Mouse (Mus musculus) right cerebral cortex, adult 2 months (tissue): Measurements from ENCODE around the gene G430095P16Rik.

ENCODE experiments used
- DNase-seq, 2 experiments: peaks; one replicate each; pipeline ENCODE4 v3.0.0; 2021 to 2022; ENCODE audit warnings: low spot score in 2 of 2

G430095P16Rik gene

DNA sequence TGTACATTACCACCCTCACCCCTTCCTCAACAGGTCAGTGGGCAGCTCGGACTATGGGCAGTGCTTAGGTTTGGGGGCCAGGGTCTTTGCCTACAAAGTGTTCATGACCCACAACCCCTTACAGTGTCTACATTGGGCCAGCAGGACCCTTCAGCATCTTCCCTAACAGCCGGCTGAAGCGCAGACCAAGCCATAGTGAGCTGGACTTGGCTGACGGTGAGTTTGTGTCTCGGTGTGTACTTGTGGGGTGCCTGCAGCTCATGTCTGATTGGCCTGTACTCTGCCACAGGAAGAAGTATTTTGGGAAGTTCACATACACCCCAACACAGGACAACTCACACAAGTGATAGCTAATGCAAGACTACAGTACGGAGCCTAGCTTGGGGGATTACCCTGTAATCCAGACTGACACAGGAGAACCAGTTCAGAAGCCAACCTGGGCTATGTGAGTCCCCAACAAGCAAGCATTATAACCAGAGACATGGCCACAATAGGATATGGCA is 19.8 kb upstream of the G430095P16Rik start:
- DNase-seq, result no peak

DNA sequence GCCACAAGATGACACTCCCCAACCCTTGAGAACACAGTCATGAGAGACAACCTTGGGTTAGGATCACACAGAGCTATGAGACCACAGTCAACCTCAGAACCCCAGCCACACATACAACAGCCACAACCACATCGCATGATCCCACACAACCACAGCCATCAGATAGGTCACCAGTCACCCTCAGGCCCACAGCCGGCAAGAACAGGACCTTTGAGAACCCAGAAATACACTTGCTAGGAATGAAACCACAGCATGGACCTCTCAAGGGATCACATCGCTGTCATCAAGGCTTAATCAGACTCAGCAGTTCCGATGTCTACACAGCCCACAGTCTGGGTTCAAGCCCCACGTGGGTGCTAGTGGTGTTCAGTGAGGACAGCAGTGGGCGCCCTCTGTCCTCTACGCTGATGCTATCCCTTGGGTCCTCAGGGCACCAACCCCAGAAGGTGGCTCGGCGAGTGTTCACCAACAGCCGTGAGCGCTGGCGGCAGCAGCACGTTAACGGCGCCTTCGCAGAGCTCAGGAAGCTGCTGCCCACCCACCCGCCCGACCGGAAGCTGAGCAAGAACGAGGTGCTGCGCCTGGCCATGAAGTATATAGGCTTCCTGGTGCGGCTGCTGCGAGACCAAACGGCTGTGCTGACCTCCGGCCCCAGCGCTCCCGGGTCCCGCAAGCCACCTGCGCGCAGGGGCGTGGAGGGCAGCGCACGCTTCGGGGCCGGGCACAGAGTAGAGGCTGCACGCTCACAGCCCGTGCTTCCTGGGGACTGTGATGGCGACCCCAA is 19.1 kb upstream of the G430095P16Rik start:
- no peak for DNase-seq

DNA sequence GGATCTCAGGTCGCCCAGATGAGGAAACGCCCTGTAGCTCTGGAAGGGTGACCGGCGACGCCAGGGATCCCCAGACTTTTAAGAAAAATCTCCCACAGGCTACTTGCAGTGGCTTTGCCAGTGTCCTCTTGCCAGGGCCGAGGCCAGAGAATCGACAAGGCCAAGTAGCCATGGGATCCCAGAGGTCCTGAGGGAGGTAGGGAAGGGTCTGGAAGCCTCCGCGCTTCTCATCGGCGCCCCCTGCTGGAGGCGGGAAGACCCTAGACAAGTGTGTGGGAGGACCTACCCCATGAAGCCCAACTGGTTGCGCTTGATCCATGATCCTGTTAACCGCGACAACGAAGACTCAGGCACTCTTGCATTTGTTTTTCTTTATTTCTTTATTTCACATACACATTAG is 18.5 kb upstream of the G430095P16Rik start:
- peak in 1 of 2 experiments; percentile 48 for DNase-seq

DNA sequence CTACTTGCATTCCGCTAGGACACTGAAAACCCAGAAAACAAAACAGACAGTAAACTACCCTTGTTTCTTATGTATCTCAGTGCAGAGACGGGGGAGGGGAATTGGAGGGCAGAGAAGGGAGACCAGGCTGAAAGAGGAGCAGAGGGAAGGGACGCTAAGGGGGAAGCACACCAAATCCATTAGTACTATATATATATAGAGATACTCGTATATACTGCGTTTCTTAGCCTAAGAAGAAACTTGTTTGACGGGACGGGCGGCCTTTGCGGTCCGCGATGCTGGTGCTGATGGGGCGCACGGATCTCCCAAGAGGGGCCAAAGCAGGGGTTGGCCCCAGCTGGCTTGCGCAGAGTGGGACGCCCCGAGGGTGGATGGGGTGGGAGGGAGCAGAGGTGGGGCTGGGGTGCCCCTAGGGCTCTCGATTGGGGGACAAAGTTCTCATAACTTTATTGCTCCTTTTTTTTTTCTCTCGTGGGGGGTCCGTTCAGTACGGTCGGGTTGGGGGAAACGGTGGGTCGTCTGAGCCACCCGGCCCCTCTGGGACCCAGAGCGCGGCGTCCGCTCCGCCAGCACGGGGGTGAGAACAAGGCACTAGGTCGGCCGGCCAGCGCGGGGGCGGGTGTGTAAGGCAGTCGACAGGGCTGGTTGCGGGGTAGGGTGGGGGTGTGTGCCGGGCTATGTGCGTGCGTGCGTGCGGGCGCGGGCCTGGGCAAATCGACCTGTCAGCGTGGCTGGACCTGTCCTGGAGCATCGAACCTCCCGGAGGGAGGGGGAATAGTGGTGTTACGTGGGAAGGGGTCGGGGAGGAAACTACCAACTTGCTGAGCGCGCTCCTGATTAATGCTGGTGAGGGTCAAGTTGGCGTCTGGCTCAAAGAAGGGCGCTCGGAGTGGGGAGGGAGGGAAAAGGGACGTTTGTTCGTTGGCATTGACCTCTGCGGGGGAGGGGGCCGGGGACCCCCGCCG is 17.7 kb upstream of the G430095P16Rik start:
- no peak for DNase-seq

DNA sequence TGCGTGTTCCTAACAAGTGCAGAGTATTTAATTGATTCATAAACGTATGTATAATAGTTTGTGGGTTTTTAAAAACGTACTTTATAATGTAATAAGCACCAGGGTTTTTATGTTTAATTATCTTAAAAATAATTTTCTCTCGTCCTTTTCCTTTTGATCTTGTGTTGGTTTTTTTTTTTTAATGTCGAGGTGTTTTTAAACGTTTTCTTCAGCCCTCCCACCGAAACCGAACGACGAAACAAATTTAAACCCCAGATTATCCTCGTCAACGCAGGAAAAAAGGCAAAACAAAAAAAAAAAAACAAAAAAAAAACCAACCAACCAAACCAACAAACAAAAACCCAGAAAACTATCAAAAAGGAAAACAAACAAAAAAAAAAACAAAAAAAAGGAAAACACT is 16.8 kb upstream of the G430095P16Rik start:
- DNase-seq, result no peak

DNA sequence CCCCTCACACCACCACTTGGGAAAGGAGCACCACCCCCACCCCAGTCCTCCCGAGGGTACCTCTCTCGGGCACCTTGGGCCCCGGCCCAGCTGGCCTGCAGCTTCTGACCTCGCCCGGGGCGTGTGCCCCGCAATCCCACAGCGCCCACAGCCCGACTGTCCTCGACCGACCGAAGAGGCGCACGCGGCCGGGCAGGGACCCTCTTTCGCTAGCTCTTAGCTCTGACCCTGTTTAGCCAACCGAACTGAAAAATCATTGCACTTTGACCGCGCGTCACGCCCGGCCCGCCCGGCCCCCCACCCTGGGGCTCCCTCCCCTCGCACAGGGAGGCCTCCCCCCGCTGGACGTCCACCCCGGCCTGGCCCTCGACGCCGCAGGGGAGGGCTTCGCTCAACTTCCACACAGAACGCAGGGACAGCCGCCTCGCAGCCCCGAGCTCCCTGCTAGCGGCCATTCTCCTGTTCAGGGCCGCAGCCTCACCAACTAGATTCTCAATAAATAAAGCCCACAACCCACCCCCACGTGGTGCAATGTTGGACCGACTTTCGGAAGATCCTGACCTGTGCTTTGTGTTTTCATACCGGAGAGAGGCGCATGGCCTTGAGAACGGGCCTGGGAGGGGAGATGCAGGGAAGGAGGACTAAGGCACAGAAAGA is 16.1 kb upstream of the G430095P16Rik start:
- no peak for DNase-seq

DNA sequence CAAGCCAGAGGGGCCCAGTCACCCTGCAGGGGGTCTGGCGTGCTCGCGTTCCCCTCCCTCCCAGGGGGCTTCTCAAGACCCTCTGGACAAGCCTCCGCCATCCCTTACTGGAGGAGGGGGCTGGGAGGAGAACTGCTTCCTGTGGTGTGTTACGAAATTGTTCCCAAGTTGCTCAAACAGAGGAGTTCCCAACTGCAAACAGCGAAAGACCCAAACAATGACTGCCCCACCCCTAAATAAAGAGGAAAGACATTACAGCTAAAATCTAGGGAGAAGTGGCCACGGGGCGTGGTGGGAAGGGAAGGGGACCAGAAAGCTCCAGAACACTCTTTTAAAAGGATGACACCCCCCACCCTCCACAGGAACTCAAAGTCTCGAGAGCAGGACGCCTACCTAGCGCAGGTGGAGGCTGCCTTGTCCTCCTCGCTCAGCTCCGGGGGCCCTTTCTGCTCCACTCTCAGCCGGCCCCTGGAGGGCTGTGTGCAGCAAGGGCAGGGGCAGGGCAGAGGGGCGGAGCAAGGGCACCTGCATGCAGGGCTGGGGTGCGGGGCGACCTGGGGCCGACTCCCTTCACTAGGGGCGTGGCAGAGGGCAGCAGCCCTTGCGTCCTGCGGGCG is 15.4 kb upstream of the G430095P16Rik start:
- DNase-seq, result no peak

DNA sequence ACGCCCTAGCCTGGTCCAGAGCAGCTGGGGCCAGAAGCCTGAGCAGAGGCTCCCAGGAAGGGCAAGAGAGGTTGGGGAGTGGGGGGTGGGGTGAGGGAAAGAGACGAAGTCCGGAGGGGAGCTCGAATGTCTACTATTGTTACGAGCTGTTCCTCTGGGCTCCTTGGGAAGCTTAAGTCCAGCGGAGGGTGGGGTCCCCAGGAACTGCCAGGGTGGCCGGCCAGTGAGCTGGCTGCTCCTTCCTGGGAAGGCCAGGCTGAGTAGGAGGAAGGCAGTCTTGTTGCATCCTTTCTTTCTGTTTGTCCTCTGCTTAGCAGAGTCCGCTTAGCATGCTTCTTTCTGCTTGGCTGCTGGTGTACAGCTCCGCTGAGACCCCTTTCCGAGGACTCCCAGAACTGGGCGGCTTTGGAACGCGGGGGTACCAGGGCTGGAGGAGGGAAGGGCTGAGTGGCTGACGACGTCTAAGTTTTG is 14.7 kb upstream of the G430095P16Rik start:
- no peak for DNase-seq

DNA sequence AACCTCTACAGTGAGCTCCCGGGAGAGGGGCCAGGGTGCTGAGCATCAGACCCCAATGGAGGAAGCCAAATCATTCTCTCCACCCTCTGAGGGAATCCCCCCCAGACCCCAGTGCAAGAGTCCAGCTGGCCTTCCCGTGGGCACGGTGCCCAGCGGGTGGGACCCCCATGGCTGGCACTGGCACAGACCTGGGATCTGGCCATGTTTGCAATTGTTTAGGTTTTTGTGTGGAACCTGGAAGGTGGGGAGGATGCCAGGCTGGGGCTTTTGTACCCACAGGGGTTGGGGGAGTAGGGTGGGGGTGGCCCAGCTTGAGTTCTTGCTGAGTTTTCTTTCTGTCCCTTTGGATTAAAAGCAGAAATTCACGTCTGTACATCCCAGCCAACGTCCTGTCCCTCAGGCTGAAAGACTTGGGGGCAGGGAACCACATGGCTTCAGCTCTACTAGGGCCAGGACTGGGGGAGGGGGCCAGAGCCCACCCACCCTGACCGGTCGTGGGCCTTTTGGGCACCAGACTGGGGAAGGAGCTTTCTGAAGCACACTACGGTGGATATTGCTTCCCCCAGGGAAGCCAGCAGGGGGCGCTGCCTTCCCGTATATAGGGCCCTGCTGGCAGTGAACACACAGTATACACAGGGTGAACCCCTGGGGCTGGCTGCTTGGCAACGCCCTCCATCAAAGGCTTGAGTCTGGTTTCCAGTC is 13.9 kb upstream of the G430095P16Rik start:
- DNase-seq, result peak; percentile 84 to 91

DNA sequence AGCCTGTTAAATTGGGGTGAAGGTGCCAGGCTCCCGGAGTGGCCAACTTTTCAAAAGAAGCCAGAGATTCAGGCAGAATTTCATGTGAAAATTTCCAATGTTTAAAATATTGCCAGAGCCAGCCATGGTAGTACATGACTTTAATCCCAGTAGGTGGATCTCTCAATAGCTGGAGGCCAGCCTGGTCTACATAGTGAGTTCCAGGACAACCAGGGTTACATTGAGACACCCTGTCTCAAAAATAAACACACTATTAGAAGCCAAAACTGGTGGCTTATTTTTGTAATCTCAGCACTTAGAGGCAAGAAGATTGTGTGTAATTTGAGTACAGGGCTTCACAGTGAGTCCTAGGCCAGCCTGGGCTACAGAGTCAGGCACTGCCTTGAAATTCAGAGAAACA is 12.9 kb upstream of the G430095P16Rik start:
- no peak for DNase-seq

DNA sequence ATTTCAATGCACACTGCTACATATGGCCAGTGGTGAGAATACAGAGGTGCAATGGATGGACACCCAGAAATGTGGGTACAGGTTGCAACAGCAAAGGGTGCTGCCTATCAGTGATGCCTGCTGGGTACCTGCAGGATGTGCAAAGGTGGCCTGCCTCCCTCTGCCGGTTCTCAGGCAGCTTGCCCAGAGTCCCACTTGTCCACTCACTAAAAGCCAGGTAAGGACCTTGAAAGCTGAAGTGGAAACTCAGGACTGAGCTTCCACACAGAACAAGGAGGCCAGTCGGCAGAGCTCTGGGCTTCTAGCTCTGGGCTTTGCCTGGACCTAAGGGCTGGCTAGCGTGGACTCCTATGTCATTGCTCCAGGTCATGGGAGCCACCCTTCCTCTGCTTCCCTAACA is 11.5 kb upstream of the G430095P16Rik start:
- DNase-seq, result no peak

DNA sequence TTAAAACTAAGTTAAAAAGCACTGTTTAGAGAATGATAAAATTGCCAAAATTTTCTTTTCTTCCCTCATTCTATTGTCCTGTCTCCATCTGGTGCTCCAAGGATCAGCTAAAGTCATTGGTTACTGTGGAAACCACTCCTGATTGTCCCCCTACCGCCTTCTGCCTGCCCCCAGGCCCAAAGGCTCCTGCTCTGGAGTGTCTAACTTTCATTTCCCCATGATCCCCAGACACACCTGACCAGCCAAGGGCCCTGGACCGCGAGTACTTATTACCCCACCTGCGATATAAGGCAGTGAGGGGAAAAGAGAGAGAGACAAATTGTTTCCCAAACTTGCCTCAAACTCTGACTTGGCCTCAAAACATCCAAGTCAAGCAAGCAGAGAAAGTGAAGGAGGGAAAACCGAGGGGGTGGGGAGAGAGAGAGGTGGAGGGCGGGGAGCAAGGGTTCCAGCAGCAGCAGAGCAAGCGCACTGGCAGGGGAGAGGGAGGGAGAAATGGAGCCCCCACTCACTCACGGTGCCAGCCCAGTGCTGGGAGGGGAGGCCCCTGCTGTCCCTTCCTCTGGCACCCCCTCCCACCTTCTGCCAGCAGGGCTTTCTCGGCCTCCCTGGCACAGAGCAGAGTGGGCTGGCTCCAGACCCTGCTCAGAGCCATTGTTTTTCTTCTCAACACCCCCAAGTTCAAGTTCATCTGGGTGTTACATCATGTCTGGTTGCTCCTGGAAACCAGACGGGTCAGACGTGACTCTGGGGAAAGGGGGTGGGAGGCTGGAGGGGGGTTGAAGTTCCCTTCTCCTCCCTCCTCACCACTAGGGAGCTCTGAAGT is 10.7 kb upstream of the G430095P16Rik start:
- no peak for DNase-seq

DNA sequence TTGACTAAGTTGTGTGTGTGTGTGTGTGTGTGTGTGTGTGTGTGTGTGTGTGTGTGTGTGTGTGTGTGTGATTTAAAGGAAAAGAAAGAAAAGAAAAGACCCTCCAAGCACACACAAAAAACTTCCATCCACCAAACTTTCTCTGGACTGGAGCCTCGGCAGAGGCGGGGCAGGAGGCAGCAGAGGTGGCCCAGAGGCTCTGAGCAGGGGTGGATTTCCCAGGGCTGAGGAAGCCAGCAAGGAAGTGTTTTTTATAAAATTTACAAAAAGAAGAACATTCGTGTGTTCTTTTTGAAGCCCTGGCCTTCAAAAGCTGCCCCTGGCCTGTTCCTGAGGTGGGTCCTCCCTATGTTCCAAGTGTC is 10.1 kb upstream of the G430095P16Rik start:
- DNase-seq, result no peak

DNA sequence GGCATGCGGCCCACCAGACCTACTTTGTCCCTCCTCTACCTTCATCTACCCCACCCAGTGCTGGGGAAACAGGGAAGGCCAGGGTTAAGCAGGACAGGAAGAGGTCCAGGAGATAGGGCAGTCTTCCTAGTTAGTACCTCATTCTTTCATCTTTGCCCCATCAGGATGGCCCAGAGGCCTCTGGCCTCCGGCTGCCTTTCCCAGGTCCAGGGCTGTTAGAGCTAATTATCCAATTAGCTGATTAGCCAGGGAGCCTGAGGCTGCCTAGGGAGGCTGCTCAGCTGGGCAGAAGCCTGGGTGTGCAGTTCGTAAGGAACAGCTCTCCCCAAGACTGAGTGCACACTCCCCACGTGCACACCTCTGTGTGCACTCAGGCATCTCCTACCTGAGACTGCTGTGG is 9.4 kb upstream of the G430095P16Rik start:
- no peak for DNase-seq

DNA sequence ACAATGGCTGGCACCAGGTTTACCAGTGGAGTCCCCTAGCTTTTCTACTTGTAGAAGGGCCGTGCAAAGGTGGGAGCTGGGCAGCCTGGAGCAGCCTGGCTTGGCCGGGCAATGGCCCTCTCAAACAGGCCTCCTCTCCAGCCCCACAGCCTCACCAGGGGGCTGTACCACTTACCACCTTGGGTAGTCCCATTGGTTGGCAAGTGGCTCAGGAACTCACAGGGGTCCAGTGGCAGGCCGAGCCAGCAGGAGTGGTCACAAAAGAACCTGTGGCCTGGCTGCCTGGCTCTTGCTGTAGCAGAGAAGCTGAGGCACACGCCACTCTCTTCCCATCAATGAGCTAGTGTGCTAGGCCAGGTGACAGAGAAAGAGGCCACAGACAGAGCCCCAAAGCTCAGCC is 8.6 kb upstream of the G430095P16Rik start:
- no peak for DNase-seq

DNA sequence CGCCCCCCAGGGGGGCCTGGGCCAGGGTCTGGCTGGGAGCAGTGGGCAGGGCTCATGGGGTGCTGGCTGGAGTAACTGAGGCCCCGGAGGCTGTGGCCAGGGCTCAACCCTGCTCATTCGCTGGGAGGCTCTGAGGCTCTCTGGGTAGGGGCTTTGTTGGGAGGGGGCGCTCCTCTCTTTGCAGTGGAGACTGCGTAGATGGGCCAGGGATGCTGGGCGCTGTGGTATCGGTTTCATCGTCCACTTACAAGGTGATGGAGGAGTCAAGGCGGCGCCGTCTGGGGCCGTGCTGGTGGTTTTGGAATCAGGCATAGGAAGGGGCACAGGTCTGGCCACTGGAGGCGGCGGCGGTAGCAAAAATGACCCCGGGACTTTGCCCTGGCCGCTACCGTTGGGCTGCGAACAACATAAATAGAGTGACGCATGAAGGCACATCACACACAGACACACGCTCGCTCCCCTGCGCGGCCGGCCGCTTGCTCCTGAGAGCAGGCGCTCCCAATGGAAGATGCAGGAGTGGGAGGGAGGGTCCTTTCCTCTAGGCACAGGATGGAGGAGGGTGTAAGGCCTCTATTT is 6.8 kb upstream of the G430095P16Rik start:
- no peak for DNase-seq

DNA sequence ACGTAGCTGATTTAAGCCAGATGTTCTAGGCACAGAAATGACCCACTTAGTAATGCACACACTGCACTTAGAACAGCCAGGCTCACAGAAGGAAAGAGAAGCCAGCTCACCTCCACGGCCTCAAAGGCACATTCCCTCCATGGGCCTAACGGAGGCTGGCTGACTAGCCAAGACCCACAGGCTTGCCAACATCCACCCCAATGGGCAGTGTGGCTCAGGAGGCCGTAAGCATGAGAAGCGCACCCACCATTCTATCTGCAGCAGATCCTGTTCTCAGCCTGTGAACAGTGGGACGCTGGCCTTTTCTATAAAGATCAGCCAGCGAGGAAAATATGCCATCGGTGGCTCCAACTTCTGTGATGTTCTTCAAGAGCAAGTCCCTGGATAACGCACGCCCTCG is 6.0 kb upstream of the G430095P16Rik start:
- DNase-seq, result no peak

DNA sequence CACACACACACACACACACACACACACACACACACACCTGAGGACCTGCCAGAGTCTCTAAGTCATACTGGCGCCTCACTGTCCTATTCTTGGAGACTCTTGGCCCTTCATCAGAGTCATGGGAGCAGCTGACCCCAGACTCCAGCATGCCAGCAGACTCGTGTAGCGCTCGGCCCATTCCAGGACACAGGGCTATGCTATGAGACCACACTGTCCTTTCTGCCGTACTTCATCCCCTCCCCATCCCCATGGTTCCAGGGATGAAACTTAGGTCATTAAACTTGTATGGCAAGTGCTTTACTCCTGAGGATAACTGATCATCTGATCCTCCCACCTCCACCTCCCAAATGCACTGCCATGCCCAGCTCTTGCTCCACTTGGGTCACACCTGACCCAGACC is 4.3 kb upstream of the G430095P16Rik start:
- no peak for DNase-seq

DNA sequence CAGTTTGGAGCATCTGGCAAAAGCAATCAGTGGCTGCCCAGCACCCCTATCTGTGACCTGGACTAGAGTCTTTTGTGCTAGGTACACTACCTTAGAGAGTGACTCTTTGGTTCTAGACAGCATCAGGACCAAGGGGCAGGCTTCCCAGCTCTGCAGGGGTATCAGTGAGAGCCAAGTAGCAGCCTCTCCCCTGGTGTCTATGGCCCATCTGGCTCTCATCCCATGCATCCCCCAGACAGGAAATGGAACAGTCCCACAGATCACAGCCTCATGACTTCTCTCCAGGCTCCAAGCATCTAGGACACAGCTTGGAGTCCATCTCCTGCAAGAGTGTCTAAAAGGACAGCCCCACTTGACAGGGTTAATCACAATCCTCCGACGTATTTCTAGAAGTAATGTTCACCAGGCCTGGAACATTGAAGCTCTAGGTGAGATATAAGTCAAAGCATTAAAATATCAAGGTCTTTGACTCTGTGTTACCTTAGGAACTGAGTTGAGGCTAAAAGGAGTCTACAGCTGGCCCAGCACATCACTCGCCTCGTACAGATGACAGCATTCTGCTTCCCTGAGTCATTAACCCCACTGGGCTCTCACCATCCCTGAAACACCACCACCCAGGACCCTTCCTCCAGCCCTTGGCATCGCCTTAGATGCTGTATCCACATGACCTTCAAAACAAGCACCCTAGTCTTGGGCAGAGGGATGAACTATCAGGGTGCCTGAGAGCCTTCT is 3.7 kb upstream of the G430095P16Rik start:
- DNase-seq, result no peak
